Mouse (Mus musculus): ENCODE measurements at regions not wholly inside any gene's neighbourhood (a gene's known extent, or its start where the extent isn't known, plus 50 kb on each side); places are given as distances from the start of the nearest gene placed in this dataset.

GRCm38 (mm10) chr9:118393567-118393966 lies 84.4 kb upstream of the Eomes start:
- ATAC-seq (ENCODE audit: extremely low read depth, insufficient number of reproducible peaks, low FRiP score, poor library complexity, severe bottlenecking): no peak

- no peak for ATAC-seq (ENCODE audit: extremely low read depth, insufficient number of reproducible peaks, low FRiP score, poor library complexity, severe bottlenecking)
Observed at GRCm38 (mm10) chr9:118396425-118397053, 81.5 kb upstream of the Eomes start.

- no peak for ATAC-seq (ENCODE audit: extremely low read depth, insufficient number of reproducible peaks, low FRiP score, poor library complexity, severe bottlenecking)
Observed at GRCm38 (mm10) chr9:118400520-118400919, 77.5 kb upstream of the Eomes start.

GRCm38 (mm10) chr9:118401170-118401569 lies 76.8 kb upstream of the Eomes start:
- ATAC-seq (ENCODE audit: extremely low read depth, insufficient number of reproducible peaks, low FRiP score, poor library complexity, severe bottlenecking): no peak

- no peak for ATAC-seq (ENCODE audit: extremely low read depth, insufficient number of reproducible peaks, low FRiP score, poor library complexity, severe bottlenecking)
Observed at GRCm38 (mm10) chr9:118404867-118405266, 73.1 kb upstream of the Eomes start.

GRCm38 (mm10) chr9:118405926-118406518 lies 72.0 kb upstream of the Eomes start:
- ATAC-seq (ENCODE audit: extremely low read depth, insufficient number of reproducible peaks, low FRiP score, poor library complexity, severe bottlenecking): no peak

GRCm38 (mm10) chr9:118416032-118416431 lies 62.0 kb upstream of the Eomes start:
- no peak for ATAC-seq (ENCODE audit: extremely low read depth, insufficient number of reproducible peaks, low FRiP score, poor library complexity, severe bottlenecking)

- no peak for ATAC-seq (ENCODE audit: extremely low read depth, insufficient number of reproducible peaks, low FRiP score, poor library complexity, severe bottlenecking)
Observed at GRCm38 (mm10) chr9:118416475-118416874, 61.5 kb upstream of the Eomes start.

GRCm38 (mm10) chr9:118424344-118424743 lies 53.7 kb upstream of the Eomes start:
- no peak for ATAC-seq (ENCODE audit: extremely low read depth, insufficient number of reproducible peaks, low FRiP score, poor library complexity, severe bottlenecking)
